Comparison of ENCODE assay signal across 13 mouse cellular contexts in genomic region chr13:64410604-64411003, GRCm38 (mm10). TPM values are rescaled to one million over a fixed set of nuclear protein-coding genes. Genes with fewer than 3 reads are reported as not detected.
DNase-seq lines count a peak whose midpoint lies in the region; ATAC-seq and TF ChIP-seq lines count a peak whose summit lies in the region.
"Had no signal": no experiment of that assay in that cellular context is flagged by ENCODE, and none has a peak within 500 bp of the region (broad histone marks: within the 10 kb centered on the region; RNA-seq: fewer than 3 reads in every experiment).

No protein-coding gene starts in this region.

- no peak for TF ChIP-seq POLR2A in myocyte (IDR thresholded peaks at IDR 0.05; ENCODE audit: insufficient read length, low read depth)

- 66% methylated on average over 5 of the region's 5 CpGs for WGBS in limb, embryonic 15.5 days
- 72% methylated on average over 5 of the region's 5 CpGs for WGBS in hindbrain, postnatal 0 days

- no peak for TF ChIP-seq CTCF in left cerebral cortex, adult 2 months (IDR thresholded peaks at IDR 0.05)
- no peak for TF ChIP-seq CTCF in hindbrain, postnatal 0 days (IDR thresholded peaks at IDR 0.05; ENCODE audit: low read depth)

- no peak overlapping the region for H3ac ChIP-seq in myocyte (ENCODE audit: control insufficient read depth, insufficient read length)

- H3K79me2 ChIP-seq in myocyte (ENCODE audit: control insufficient read depth, insufficient read depth) = no peaks in the 10 kb centered on the region

- no peak overlapping the region for H3K4me3 ChIP-seq in limb, embryonic 15.5 days
- no peak overlapping the region for H3K4me3 ChIP-seq in myocyte
- H3K4me3 ChIP-seq in left cerebral cortex, adult 2 months = no peak overlapping the region
- no peak overlapping the region for H3K4me3 ChIP-seq in hindbrain, postnatal 0 days (ENCODE audit: low read length)
- H3K4me3 ChIP-seq: embryonic facial prominence, embryonic 15.5 days; heart, embryonic 10.5 days had no signal

- H3K27me3 ChIP-seq in limb, embryonic 15.5 days = no peaks in the 10 kb centered on the region
- H3K27me3 ChIP-seq in myocyte (ENCODE audit: control insufficient read depth, insufficient read depth, insufficient read length) = no peaks in the 10 kb centered on the region
- H3K27me3 ChIP-seq in hindbrain, postnatal 0 days (ENCODE audit: insufficient read depth, low read length) = no peaks in the 10 kb centered on the region
- H3K27me3 ChIP-seq: embryonic facial prominence, embryonic 15.5 days had no signal

- H3K9ac ChIP-seq in limb, embryonic 15.5 days = no peak overlapping the region
- H3K9ac ChIP-seq in hindbrain, postnatal 0 days (replicated peaks; ENCODE audit: low read length) = no peak overlapping the region
- H3K9ac ChIP-seq: embryonic facial prominence, embryonic 15.5 days had no signal

- no peak overlapping the region for H3K4me2 ChIP-seq in limb, embryonic 15.5 days
- peak overlapping the region; percentile 62 for H3K4me2 ChIP-seq in myocyte (ENCODE audit: low read depth)
- H3K4me2 ChIP-seq in hindbrain, postnatal 0 days (ENCODE audit: low read depth, low read length) = no peak overlapping the region
- H3K4me2 ChIP-seq: embryonic facial prominence, embryonic 15.5 days had no signal

- no peaks in the 10 kb centered on the region for H3K4me1 ChIP-seq in limb, embryonic 15.5 days
- H3K4me1 ChIP-seq in hindbrain, postnatal 0 days (ENCODE audit: insufficient read depth, low read length) = no peaks in the 10 kb centered on the region
- H3K4me1 ChIP-seq: embryonic facial prominence, embryonic 15.5 days; heart, embryonic 10.5 days had no signal

- peak; percentile 54 for ATAC-seq in CD4-positive, CD25-positive, alpha-beta regulatory T cell, adult 4 months
- ATAC-seq in limb, embryonic 15.5 days (ENCODE audit: insufficient number of reproducible peaks, low FRiP score, low TSS enrichment, low read depth) = peak; percentile 35; the same call in 1 of the 2 replicates
- no peak for ATAC-seq in hindbrain, postnatal 0 days

- intact Hi-C loops in left cerebral cortex, postnatal 4 days (cut with DNase I) = no loop called here
- intact Hi-C loops in left cerebral cortex, adult 2 months (cut with DNase I) = no loop called here

- H3K36me3 ChIP-seq in limb, embryonic 15.5 days = no peaks in the 10 kb centered on the region
- H3K36me3 ChIP-seq in myocyte (ENCODE audit: control insufficient read depth, insufficient read depth) = no peaks in the 10 kb centered on the region
- no peaks in the 10 kb centered on the region for H3K36me3 ChIP-seq in hindbrain, postnatal 0 days (ENCODE audit: insufficient read depth, low read length)
- H3K36me3 ChIP-seq: embryonic facial prominence, embryonic 15.5 days; heart, embryonic 10.5 days had no signal

- H3K27ac ChIP-seq in limb, embryonic 15.5 days = no peak overlapping the region
- no peak overlapping the region for H3K27ac ChIP-seq in left cerebral cortex, adult 2 months
- no peak overlapping the region for H3K27ac ChIP-seq in hindbrain, postnatal 0 days
- H3K27ac ChIP-seq: embryonic facial prominence, embryonic 15.5 days; heart, embryonic 10.5 days had no signal

- H3K9me3 ChIP-seq in limb, embryonic 15.5 days = no peaks in the 10 kb centered on the region
- no peaks in the 10 kb centered on the region for H3K9me3 ChIP-seq in hindbrain, postnatal 0 days (ENCODE audit: low read length)
- H3K9me3 ChIP-seq: embryonic facial prominence, embryonic 15.5 days; heart, embryonic 10.5 days had no signal

- peak; percentile 59 for DNase-seq in 416B (ENCODE audit: low read depth)
- DNase-seq in left cerebral cortex, postnatal 4 days = no peak
- DNase-seq in left cerebral cortex, adult 2 months (ENCODE audit: extremely low spot score in 1 of 2, low spot score in 2 of 2) = no peak
- no peak for DNase-seq in kidney, adult 11 months
- no peak for DNase-seq in hindbrain, postnatal 0 days (ENCODE audit: low spot score)
- DNase-seq: cerebellum, adult 9-11 months; lung, postnatal 14 days; right cerebral cortex, postnatal 14 days had no signal

TF ChIP-seq in myocyte, 11 proteins besides CTCF, POLR2A, EP300 and RAD21:
- TF ChIP-seq E2F4 (IDR thresholded peaks at IDR 0.05; ENCODE audit: insufficient read depth) = no peak
- no peak for TF ChIP-seq CEBPB (IDR thresholded peaks at IDR 0.05; ENCODE audit: insufficient read depth, poor library complexity, severe bottlenecking)
- no peak for TF ChIP-seq REST (IDR thresholded peaks at IDR 0.05; ENCODE audit: insufficient read depth, insufficient read length)
- peak; percentile 70 for TF ChIP-seq TCF12 (IDR thresholded peaks at IDR 0.05; ENCODE audit: insufficient read depth, poor library complexity, severe bottlenecking)
- peak; percentile 74 for TF ChIP-seq TCF3 (IDR thresholded peaks at IDR 0.05; ENCODE audit: insufficient read length, low read depth)
- no peak for TF ChIP-seq SRF (IDR thresholded peaks at IDR 0.05; ENCODE audit: control insufficient read depth, insufficient read length, low read depth)
- TF ChIP-seq POLR2AphosphoS2 (IDR thresholded peaks at IDR 0.05; ENCODE audit: insufficient read length, low read depth) = no peak
- TF ChIP-seq MYOD1 (IDR thresholded peaks at IDR 0.05; ENCODE audit: control insufficient read depth in 1 of 3, insufficient read length in 2 of 3, low read depth in 2 of 3) = peak; percentile 75 to 86 (median 80)
- peak; percentile 69 to 88 (median 80) for TF ChIP-seq MYOG (IDR thresholded peaks at IDR 0.05; ENCODE audit: control insufficient read depth in 1 of 3, insufficient read depth in 1 of 3, insufficient read length in 2 of 3, low read depth in 2 of 3)

RNA-seq across cellular contexts. Expression of gene Cdk20, which starts 21.5 kb away (rescaled TPM):
- polyA plus RNA-seq in CD4-positive, CD25-positive, alpha-beta regulatory T cell, adult 4 months (2017; shearing (Covaris generic)) = 1 to 10 TPM; 4.1 to 6.8 TPM
- polyA plus RNA-seq in limb, embryonic 15.5 days (2015; fragmentation: Nextera tagmentation; extraction: Ambion mirVana) = 13.7 and 16.8 TPM in 2 replicates
- polyA plus RNA-seq in myocyte (2012; fragmentation: generic; extraction: Trizol) = 11.4 TPM
- 10 to 100 TPM; 20.0 to 20.1 TPM for total RNA-seq in left cerebral cortex, postnatal 4 days (2021)
- total RNA-seq in left cerebral cortex, adult 2 months (2021) = 10 to 100 TPM in 1 of 2 experiments, 1 to 10 TPM in 1; 10.0 to 10.8 TPM
- total RNA-seq in hindbrain, postnatal 0 days (2014; rRNA removed) = 31.2 and 32.6 TPM in 2 replicates
- 19.2 TPM in 2 replicates for polyA plus RNA-seq in hindbrain, postnatal 0 days (2015; fragmentation: Nextera tagmentation; extraction: Ambion mirVana)

RNA-seq across cellular contexts. Expression of gene Ctsl, which starts 39.9 kb away (rescaled TPM):
- polyA plus RNA-seq in CD4-positive, CD25-positive, alpha-beta regulatory T cell, adult 4 months (2017; shearing (Covaris generic)) = 1 to 10 TPM; 5.3 to 7.2 TPM
- 242 and 254 TPM in 2 replicates for polyA plus RNA-seq in limb, embryonic 15.5 days (2015; fragmentation: Nextera tagmentation; extraction: Ambion mirVana)
- polyA plus RNA-seq in myocyte (2012; fragmentation: generic; extraction: Trizol) = 778 TPM
- total RNA-seq in left cerebral cortex, postnatal 4 days (2021) = 100 to 1,000 TPM; 125 to 132 TPM
- total RNA-seq in left cerebral cortex, adult 2 months (2021) = 100 to 1,000 TPM; 120 to 129 TPM
- total RNA-seq in hindbrain, postnatal 0 days (2014; rRNA removed) = 103 and 116 TPM in 2 replicates
- polyA plus RNA-seq in hindbrain, postnatal 0 days (2015; fragmentation: Nextera tagmentation; extraction: Ambion mirVana) = 203 and 219 TPM in 2 replicates

Comparison
In these comparisons a context has a peak if more than half of its experiments do, and no peak if none do; other contexts are left out.
1. RNA of gene Ctsl, which starts 39.9 kb away (polyA plus RNA-seq): 778 TPM in myocyte (single experiment), 242 to 254 TPM in limb, embryonic 15.5 days and 203 to 219 TPM in hindbrain, postnatal 0 days; 5.3 to 7.2 TPM in CD4-positive, CD25-positive, alpha-beta regulatory T cell, adult 4 months; every median in the first group is over 10 times any median in the second.